Mouse (Mus musculus): ENCODE results near the gene Wnt11.

- no peak for TF ChIP-seq MAX (IDR thresholded peaks at IDR 0.05; ENCODE audit: low read length)
- no peak for TF ChIP-seq EP300 (IDR thresholded peaks at IDR 0.05; ENCODE audit: low read depth in 1 of 2, low read length in 2 of 2)
- no peak for TF ChIP-seq GATA1 (IDR thresholded peaks at IDR 0.05; ENCODE audit: low read depth, low read length)
- no peak for TF ChIP-seq POLR2A (IDR thresholded peaks at IDR 0.05; ENCODE audit: control insufficient read depth in 1 of 2, insufficient read depth in 1 of 2, low read depth in 1 of 2, low read length in 2 of 2, poor library complexity in 1 of 2)
- no peak for TF ChIP-seq TAL1 (IDR thresholded peaks at IDR 0.05; ENCODE audit: low read length)
- TF ChIP-seq KAT2A (conservative IDR thresholded peaks at IDR 0.05; ENCODE audit: low read depth, low read length) = no peak
- TF ChIP-seq POLR2AphosphoS2 (IDR thresholded peaks at IDR 0.05; ENCODE audit: low read length) = no peak
- TF ChIP-seq ZKSCAN1 (IDR thresholded peaks at IDR 0.05; ENCODE audit: low read depth, low read length) = no peak
Observed at GRCm38 (mm10) chr7:98794444-98794843, 40.5 kb upstream of the Wnt11 start.
